Mouse (Mus musculus): ENCODE data around the gene Taf1c. TPM values are rescaled to one million over a fixed set of nuclear protein-coding genes. Genes with fewer than 3 reads are reported as not detected.
A peak's percentile ranks its signal among the peaks of the same experiment; 100 is the strongest.

Gene Taf1c
- total RNA-seq, 2 experiments from 2014 or later = 4.0 to 4.8 TPM

DNA sequence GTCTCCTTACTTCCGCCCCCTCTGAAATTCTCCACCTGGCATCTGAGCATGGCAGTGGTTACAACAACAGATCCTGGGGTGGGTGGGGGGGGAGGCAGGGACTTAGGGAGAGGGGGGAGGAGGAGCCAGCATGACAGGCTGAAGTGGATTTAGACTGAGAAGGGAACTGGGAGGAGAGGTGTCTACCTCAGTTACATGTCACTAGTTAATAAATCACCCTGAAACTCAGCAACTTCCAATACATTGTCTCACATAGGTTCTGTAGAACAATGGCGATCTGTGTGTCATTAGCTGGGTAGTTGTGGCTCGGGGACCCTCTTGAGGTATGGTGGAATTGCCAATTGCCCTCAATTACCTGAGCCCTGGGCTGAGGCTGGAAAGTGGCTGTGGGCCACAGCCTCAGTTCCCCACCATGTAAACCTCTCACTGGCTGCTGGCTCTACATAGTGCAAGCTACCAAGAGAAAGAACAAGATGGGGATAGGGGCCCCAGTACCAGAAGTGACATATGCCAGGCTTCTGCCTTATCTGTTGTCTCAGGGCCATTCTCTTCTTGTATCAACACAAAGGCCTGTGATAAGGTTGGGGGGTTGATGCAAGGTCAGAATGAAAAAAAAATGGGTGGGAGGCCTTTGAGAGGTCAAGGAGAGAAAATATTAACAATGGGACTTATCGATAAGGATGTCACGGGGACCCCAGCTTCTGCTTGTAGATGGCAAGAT lies 24.4 kb downstream of the Taf1c start:
- intact Hi-C loops (cut with DNase I) = no loop called here
- DNase-seq = no peak

DNA sequence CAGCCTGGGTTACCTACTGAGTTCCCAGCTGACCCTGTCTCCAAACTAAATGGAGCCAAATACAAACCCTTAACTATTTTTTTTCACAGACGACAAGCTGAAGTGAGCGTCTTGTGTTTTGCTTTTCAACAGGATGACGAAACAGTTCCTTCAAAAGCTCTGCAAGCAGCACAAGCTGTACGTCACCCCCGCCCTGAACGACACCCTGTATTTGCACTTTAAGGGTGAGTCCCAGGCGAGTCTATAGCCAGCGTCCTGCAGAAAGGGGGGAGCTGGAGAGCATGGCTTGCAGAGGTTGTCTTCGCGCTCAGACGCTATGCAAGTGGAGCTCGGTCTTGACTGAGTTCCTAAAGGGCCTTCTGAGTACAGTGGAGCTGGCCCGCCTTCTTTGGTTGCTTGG lies 25.9 kb downstream of the Taf1c start:
- DNase-seq = no peak
- intact Hi-C loops (cut with DNase I) = no loop called here

DNA sequence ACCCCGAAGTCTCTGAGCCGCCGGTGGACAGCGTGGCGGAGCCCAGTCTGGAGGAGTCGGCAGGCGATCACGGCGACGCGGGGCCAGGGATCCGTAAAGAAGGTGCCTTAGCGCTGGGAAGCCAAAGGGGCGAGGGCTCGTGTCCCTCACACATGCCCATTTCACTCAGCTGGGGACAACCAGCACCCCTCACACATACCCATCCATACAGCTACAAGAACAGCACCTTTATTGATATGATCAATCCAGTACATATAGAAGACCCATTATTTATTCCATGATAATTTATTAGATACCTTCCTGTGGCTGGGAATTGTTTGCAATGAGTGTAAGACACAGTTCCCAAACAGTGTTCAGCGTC lies 29.7 kb downstream of the Taf1c start:
- no peak for DNase-seq
- intact Hi-C loops (cut with DNase I) = no loop called here

DNA sequence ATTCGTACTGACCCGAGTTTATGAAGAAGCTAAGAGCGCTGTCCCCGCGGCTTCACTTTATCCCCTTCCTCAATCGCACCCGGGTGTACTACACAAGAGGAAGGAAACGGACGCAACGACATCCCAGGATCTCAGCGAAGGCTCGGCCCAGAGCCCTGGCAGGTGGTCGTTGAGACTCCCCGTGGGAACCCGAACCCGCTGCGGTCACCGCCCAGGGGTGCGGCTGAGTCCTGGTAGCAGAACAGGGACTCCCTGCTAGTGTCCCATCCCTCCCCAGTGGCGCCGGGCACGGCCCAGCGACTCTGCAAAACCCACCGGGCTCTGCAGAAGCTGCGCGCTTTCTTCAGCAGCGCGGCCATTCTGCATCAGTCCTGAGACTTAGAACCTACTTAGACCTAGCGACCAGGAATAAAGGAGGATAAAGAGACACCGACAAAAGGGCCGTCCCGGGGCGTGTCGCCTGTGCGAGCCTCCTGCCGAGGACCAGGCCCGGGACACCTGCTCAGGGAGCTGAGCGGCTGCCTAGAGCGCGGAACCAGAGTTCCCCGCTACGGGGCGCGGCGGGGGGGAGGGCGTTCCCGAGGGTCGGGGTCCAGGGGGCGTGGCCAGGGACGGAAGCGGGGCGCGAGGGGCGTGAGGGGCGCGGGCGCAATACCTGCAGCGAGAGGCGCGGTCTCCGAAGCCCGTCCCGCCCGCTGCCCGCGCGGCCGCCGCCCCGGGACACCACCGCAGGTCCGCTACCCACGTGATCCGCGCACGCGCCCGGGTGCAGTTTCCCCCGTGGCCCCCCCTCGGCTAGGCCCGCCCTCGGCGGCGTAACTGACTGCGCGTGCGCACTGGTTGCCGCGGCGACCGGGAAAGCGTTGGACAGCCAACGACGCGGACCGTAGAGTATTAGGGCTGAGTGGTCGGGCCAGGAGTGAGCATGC lies 30.3 kb downstream of the Taf1c start, which contains the start of the genes Hsdl1 and Dnaaf1:
TSS of gene Hsdl1 (minus strand) at position 747 of the 929 bp plus-strand sequence.
TSS of gene Dnaaf1 (plus strand) at position 799 of the 929 bp plus-strand sequence.
- intact Hi-C loops (cut with DNase I) = no loop called here
- DNase-seq = peak; percentile 92 to 95

DNA sequence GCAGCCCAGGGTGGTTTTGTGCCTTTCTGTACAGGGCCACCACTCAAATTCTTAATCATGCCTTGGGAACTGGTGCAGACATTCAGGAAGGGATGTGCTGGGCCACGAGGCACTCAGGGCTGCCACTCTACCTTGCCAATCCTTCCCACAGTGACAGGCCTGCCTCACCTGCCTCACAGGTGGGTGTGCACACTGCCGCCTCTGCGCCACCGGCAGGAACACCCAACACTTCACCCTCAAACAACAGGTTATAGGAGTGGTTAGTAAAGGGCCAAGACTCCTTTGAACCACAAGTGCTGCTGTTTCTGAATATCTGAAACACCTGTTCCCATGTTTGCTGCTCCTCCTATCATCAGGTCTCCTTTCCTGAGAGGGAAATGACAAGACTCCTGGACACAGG lies 32.6 kb downstream of the Taf1c start:
- intact Hi-C loops (cut with DNase I) = no loop called here

DNA sequence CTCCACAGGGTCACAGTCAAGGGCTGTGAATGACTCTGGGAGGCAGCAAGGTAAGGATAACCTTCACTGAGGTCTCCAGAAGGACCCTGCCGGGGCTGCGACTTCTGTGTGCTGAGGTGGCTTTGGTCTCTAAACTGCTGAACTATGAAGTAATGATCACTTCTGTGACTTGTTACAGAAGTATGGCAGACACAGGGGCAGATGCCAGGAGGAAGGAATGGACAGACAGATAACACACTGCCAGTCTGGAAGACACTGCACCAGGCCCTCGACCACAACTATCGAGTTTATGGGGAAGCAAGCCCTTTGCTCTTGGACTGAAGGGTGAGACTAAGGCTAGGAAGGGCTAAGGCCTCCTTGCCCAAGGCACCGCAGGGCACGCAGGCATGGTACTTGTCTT lies 33.9 kb downstream of the Taf1c start:
- intact Hi-C loops (cut with DNase I) = no loop called here
- DNase-seq = no peak

More for the DNA sequence above, 32.6 kb downstream of the Taf1c start:
- no peak for DNase-seq

DNA sequence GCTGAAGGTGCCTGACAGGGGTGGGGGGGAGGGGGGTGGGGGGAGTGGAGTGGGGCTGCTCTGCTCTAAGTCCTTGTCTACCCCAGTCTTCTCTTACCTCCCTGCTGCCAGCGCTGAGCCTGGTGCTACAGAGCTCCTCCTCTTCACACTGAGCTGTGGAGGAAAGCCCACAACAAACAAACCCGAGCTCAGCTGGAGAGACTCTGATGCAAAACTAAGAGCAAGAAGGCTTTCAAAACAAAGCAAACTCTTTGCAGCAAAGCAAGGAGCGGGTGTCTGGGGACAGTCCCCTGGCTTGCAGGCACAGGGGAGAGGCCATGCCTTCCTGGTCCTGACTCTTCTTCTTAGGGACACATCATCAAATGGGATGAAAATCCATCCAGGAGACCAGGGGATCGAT lies 35.1 kb downstream of the Taf1c start:
- no peak for DNase-seq
- intact Hi-C loops (cut with DNase I) = no loop called here

DNA sequence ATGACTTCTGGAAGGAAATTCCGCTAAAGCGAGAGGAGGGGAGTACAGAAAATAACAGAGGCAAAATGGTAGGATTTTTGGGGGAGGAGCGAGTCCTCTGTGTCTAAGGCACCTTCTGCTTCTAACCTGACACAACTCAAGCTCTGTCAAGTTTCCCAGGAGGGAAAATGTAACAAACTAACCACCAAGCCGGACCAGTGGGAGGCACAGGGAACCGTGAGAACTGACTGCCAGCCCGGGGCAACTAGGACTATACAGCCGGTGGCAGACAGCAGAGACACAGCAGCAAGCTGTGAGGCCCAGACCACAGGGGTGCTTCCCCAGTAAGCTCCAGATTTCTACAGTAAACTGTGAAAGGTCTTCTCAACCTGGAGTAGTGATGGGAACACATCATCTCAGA lies 36.1 kb downstream of the Taf1c start:
- intact Hi-C loops (cut with DNase I) = no loop called here

DNA sequence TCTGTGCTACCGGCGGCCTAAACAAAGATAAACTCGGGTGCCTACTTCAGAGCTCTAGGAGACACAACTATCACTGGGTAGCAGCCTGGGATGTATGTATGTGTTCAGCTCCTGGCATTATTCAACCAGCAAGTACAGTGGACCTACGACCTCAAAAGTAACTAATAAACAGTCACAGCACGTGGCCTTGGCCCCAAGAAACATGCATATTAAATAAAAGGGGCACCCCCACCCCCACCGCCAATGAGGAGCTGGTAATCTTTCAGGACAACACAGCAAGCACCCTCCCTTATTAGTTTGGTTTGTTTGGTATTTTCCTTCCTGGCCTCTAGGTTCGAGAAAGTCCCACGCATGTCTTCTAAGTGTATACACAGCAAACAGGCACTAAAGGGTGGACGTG lies 36.8 kb downstream of the Taf1c start:
- DNase-seq = no peak
- intact Hi-C loops (cut with DNase I) = no loop called here

More for the DNA sequence above, 36.1 kb downstream of the Taf1c start:
- DNase-seq = no peak

DNA sequence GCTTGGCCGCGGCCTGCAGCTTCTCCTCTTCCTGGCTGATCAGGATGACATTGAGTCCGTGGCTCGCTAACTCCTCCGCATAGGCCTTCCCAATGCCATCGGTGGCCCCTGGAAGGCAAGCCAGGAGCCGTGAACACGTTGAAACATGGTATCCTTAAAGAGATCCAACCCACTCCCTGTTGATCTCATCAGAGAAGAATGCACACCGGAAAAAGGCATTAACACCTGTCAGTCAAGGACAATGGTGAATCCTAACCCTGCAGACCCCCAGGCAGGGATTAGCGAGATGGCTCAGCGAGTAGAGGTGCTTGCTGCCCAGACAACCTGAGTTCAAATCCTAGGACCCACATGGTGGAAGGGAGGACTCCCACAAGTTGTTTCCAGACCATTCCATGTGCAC lies 38.7 kb downstream of the Taf1c start:
- DNase-seq = no peak
- intact Hi-C loops (cut with DNase I) = no loop called here

DNA sequence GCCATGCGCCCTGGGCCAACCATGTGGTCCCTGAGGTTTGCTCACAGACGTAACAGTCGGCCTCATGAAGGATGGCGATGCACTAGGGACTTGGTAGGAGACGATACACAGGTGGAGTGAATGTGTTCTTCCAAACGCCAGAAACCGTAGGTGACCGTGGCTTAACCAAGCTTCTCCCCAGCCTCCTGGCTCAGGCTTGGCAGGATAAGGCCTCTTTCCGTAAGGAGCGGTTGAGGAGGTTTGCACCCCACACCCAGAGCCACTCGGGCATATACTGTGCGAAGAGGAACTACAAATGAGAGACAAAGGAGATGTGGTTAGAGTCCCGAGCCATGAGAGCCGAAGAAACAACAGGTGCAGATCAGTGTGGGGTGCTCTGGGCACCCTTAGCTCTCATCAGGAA lies 41.2 kb downstream of the Taf1c start:
- no peak for DNase-seq
- intact Hi-C loops (cut with DNase I) = no loop called here

DNA sequence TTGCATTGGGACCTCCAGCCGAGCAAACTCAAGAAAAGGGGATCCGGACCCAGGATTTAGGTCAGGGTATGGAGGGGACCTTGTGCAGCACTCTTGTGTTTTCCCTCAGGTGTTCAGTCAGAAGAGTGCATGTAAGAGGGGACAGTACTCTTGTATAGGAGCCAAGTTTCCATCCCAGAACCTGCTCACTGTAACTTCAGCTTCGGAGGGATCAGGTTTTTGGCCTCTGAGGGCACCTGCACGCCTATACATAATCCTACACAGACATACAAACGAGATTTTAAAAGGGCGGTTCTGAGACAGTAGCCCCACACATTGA lies 45.7 kb downstream of the Taf1c start:
- intact Hi-C loops (cut with DNase I) = no loop called here
- DNase-seq = no peak

DNA sequence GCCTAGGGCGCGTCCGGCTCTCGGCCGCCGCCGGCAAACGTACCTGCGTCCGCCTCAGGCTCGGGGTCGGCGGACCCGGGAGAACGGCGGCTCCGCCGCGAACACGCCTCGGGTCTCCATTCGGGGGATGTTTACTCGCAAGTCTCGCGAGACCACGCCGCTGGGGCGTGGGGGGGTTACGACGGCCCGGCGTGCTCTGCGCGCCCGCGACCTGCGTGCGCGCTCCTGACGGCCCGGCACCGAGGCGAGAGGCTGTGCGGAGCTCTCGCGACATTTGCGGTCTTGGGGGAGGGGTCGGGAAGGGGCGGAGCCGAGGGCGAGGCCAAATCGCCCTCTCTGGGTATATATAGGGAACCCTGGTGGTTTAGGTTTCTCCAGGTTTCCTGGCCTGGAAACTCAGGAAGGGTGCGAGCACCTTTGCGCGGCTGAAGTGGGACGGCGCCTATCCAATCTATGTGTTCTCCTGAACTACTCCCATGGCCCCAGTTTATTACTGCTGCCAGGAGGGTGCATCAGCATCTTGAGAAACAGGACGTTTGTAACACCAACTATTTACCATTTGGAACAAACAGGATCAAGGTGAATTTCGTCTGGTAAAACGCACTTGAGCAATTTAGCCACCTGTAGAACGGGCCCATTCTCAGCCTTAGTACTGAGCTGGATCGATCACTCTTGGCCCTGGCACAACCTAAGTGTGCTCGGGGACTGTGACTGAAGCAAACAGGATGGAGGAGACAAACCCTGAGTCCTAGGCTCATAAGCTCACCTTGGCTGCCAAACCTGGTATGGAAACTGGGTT lies 46.2 kb downstream of the Taf1c start, which contains the start of gene Mbtps1:
TSS of gene Mbtps1 (minus strand) at position 133 of the 799 bp plus-strand sequence.
- intact Hi-C loops (cut with DNase I) = no loop called here
- DNase-seq = peak; percentile 97 to 98

DNA sequence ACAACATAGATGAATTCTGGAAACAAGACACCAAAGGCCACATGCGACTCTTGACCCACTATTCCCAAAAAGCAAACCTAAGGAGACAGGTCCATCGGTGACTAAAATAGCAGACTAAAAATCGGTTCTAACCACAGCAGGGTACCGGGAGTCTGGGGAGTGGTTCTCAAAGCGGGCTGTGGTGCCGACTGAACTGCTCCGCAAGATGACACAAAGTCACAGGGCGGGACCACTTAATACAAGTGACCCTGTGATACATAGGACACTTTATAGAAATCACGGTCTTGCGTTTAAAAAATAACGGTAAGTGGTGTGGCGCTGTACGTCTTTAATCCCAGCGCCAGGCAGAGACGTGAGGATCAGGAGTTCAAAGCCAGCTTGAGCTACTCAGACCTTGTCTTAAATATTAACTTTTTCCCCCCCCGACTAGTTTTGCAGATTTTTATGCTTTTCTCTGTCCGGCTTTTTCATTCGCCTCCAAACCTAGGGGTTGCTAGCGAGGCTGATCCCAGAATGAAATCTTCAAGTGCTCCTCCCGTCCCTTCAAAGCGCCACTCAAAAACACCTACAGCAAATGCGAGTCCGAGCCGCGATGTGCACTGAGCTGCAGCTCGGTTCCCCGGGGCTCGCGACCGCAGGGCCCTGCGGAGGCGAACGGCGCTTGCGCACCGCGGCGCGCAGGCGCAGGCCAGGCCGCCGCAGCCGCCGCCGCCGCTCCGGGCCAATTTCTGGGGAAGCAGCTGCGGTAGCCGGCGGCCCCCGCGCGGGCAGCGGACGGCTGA lies 47.0 kb downstream of the Taf1c start:
- DNase-seq = no peak
- intact Hi-C loops (cut with DNase I) = no loop called here

DNA sequence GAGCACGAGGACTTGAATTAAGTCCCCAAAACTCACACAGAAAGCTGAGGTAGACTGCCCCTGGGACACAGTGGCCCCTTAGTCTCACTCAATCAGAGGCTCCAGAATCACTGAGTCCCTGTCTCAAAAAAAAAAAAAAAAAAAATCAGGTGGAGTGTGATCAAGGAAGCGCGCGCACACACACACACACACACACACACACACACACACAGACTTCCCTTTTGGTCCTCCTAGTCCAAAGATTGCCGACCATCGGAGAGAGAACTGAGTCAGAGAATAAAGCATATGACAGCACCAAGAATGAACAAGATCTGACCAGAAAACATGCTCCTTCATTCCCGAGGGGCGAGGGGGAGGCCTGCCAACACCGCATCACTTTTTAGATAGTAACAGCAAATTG lies 47.9 kb downstream of the Taf1c start:
- no peak for DNase-seq
- intact Hi-C loops (cut with DNase I) = no loop called here

DNA sequence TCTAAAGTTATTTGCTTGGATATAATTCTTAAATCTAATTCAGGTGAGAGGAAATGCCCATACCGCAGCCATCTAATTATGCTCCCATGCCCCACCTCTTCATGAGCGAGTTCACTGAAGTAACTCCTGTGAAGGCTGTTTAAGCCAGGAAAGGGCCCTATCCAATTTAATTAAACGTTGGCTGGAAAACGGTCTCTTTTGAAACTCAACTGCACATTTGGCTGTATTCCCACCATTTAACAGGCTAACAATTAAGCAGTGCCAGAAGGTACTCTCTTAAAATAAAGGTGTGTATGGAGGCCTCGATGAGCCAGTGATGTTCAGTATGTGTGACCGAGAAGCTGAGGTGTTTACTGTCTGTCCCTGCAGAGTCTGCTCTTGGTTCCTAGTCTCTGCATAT lies 49.2 kb downstream of the Taf1c start:
- intact Hi-C loops (cut with DNase I) = no loop called here
- DNase-seq = no peak

DNA sequence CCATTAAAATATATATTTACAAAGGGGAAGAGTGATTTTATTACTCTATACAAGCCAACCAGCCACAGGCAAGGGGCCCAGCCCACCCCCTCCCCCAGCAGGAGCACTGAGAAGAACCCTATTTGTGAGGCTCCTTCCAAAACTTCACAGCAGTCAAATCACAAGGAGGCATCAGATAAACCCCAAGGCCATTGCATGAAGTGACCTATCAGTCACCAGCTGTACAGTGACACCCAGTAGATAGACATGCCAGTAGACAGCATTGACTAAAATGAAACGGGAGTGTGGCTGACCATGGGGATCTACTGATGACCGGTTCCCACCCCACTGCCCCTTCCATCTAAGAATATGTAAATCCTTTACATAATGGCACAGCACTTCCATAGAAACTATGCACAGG lies 52.1 kb downstream of the Taf1c start:
- DNase-seq = no peak
- intact Hi-C loops (cut with DNase I) = no loop called here

DNA sequence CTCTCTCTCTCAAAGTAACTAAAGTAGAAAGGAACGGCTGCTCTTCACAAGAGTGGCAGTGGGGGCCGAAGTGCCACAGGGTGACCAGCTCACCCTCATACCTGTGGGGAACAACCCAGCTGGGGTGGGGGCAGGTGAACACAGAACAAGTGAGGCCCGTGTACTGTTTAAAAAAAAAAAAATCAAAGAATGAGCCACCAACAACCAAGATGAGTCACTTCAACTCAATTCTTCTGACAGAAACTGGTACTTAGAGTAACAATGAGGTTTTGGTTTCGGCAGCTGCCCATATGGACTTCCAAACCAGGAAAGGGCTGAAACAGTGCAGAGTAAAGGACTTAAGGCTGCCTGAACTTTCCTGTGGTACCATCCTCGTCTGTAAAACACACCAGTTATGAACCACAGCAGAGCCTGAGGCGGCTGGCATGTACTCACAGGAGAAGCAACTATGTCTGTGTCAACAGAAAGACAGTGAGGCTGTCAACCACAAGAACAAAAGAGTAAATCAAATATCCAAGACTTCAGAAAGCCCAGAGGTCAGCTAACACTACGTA lies 56.4 kb downstream of the Taf1c start:
- intact Hi-C loops (cut with DNase I) = no loop called here
- DNase-seq = no peak

Measured in gastrocnemius, postnatal 36 days (tissue).